Mouse (Mus musculus): ENCODE measurements at regions not wholly inside any gene's neighbourhood (a gene's known extent, or its start where the extent isn't known, plus 50 kb on each side); places are given as distances from the start of the nearest gene placed in this dataset.

GRCm38 (mm10) chr17:44337253-44337652, 148.9 kb downstream of the Clic5 start:
- no peak for TF ChIP-seq EP300 (IDR thresholded peaks at IDR 0.05; ENCODE audit: low read depth)
- TF ChIP-seq CTCF (IDR thresholded peaks at IDR 0.05; ENCODE audit: low read depth) = no peak
